In the genomic region with DNA sequence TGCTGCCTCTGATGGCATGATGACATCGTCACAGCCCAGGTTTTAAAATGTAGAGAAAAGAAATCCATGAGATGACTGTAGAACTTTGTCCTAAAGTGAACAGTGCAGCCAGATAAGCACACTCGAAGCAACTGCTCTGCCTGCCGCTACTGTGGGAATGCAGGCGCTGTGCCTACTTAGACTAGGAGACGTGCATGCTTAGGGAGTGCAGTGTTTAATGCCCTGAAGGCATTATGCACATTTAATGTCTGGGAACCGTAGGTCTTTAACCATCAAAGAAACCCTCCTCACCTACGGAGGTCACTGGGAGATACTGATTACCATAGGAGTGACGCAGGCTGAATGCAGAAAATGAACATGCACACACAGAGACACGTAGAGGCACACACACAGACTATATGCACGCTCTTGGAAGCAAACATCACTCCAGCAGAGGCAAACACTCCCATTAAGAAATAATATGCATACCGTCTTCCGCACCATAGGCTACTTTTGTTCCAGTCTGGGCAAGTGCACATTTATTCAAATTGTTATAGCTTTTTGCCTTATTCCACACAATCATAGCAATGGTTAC, we compare ENCODE assay signal across 14 mouse cellular contexts. TPM values are rescaled to one million over a fixed set of nuclear protein-coding genes. Genes with fewer than 3 reads are reported as not detected.
DNase-seq lines count a peak whose midpoint lies in the region; ATAC-seq and TF ChIP-seq lines count a peak whose summit lies in the region.
"Had no signal": no experiment of that assay in that cellular context is flagged by ENCODE, and none has a peak within 500 bp of the region (broad histone marks: within the 10 kb centered on the region; RNA-seq: fewer than 3 reads in every experiment).

No protein-coding gene starts in this region.

- intact Hi-C loops in left cerebral cortex, postnatal 36 days (cut with DNase I), result no loop called here
- intact Hi-C loops in left cerebral cortex, postnatal 10 days (cut with DNase I), result no loop called here

- TF ChIP-seq POLR2A in limb, embryonic 14.5 days (IDR thresholded peaks at IDR 0.05; ENCODE audit: borderline replicate concordance, extremely low read depth, insufficient read depth, insufficient read length), result no peak

- H3K4me2 ChIP-seq in forebrain, embryonic 16.5 days (ENCODE audit: low read length), result peak overlapping the region; percentile 52
- peak overlapping the region; percentile 21; the same call in 1 of the 2 replicates for H3K4me2 ChIP-seq in limb, embryonic 14.5 days (replicated peaks; ENCODE audit: low read depth, low read length, severe bottlenecking)

- H3K9me3 ChIP-seq in forebrain, embryonic 16.5 days (ENCODE audit: control insufficient read depth, low read length), result no peaks in the 10 kb centered on the region
- H3K9me3 ChIP-seq in limb, embryonic 14.5 days (ENCODE audit: control insufficient read depth, low read length), result no peaks in the 10 kb centered on the region

- H3K27ac ChIP-seq in forebrain, embryonic 16.5 days (ENCODE audit: low read length), result no peak overlapping the region
- H3K27ac ChIP-seq in limb, embryonic 14.5 days (replicated peaks; ENCODE audit: low read depth, low read length), result no peak overlapping the region
- H3K27ac ChIP-seq: liver, embryonic 14.5 days had no signal

- peaks cover 8% of the 10 kb centered on the region; the same call in 1 of the 2 replicates for H3K4me1 ChIP-seq in forebrain, embryonic 16.5 days (replicated peaks; ENCODE audit: control insufficient read depth, insufficient read depth, low read length)
- no peaks in the 10 kb centered on the region for H3K4me1 ChIP-seq in limb, embryonic 14.5 days (ENCODE audit: control insufficient read depth, insufficient read depth, low read length)

- H3K9ac ChIP-seq in forebrain, embryonic 16.5 days (replicated peaks; ENCODE audit: low read depth, low read length), result 0 out of 2 replicates have a peak overlapping the region, but pooled peaks have one; percentile 32
- no peak overlapping the region for H3K9ac ChIP-seq in limb, embryonic 14.5 days (ENCODE audit: low read depth, low read length, severe bottlenecking)
- H3K9ac ChIP-seq: liver, embryonic 14.5 days had no signal

- 28% methylated on average over 12 of the region's 12 CpGs for WGBS in forebrain, embryonic 16.5 days
- WGBS in limb, embryonic 14.5 days, result 39% methylated on average over 12 of the region's 12 CpGs

- ATAC-seq in forebrain, embryonic 16.5 days, result peak; percentile 86
- no peak for ATAC-seq in limb, embryonic 14.5 days (ENCODE audit: low FRiP score, low read depth)

- H3K4me3 ChIP-seq in forebrain, embryonic 16.5 days (replicated peaks; ENCODE audit: low read length), result peak overlapping the region; percentile 30
- no peak overlapping the region; the same call in 1 of the 2 replicates for H3K4me3 ChIP-seq in limb, embryonic 14.5 days (replicated peaks; ENCODE audit: low read length)

- H3K27me3 ChIP-seq in forebrain, embryonic 16.5 days (replicated peaks; ENCODE audit: control insufficient read depth, insufficient read depth, low read length), result no peaks in the 10 kb centered on the region
- H3K27me3 ChIP-seq in limb, embryonic 14.5 days (ENCODE audit: control insufficient read depth, insufficient read depth, low read length), result no peaks in the 10 kb centered on the region

- DNase-seq in left cerebral cortex, postnatal 36 days (ENCODE audit: low spot score in 2 of 2), result peak; percentile 25
- DNase-seq in left cerebral cortex, postnatal 10 days (ENCODE audit: extremely low spot score in 1 of 2, low spot score in 2 of 2), result no peak
- no peak for DNase-seq in limb, embryonic 14.5 days (ENCODE audit: low spot score)
- peak; percentile 64 for DNase-seq in retina, postnatal 1 day
- no peak for DNase-seq in urinary bladder, adult 18-20 months (ENCODE audit: low spot score in 2 of 2)
- DNase-seq in layer of hippocampus, postnatal 25 days (ENCODE audit: extremely low spot score in 1 of 2, low spot score in 1 of 2), result no peak
- no peak for DNase-seq in MN1 (ENCODE audit: low spot score)
- DNase-seq: cerebellum, adult 11 months; gastrocnemius, postnatal 14 days; heart, postnatal 36 days; spleen, adult 18-20 months; thymus, postnatal 36 days had no signal

- H3K36me3 ChIP-seq in forebrain, embryonic 16.5 days (ENCODE audit: control insufficient read depth, insufficient read depth), result no peaks in the 10 kb centered on the region
- no peaks in the 10 kb centered on the region for H3K36me3 ChIP-seq in limb, embryonic 14.5 days (ENCODE audit: control insufficient read depth, insufficient read depth, low read length)

RNA-seq across cellular contexts. Expression of gene Plch1, which starts 48.1 kb away (rescaled TPM):
- 1 to 10 TPM; 6.2 to 6.5 TPM for total RNA-seq in left cerebral cortex, postnatal 36 days (2021)
- total RNA-seq in left cerebral cortex, postnatal 10 days (2021), result 1 to 10 TPM; 9.0 to 9.1 TPM
- 5.6 and 6.1 TPM in 2 replicates for polyA plus RNA-seq in forebrain, embryonic 16.5 days (2015; fragmentation: Nextera tagmentation; extraction: Ambion mirVana)
- polyA plus RNA-seq in limb, embryonic 14.5 days (2012; rRNA removed), result 1.1 and 1.6 TPM in 2 replicates
- polyA plus RNA-seq in limb, embryonic 14.5 days (2014; fragmentation: Nextera tagmentation; extraction: Ambion mirVana), result 1.4 and 2.0 TPM in 2 replicates
- 1 to 10 TPM; 4.8 TPM for total RNA-seq in layer of hippocampus, postnatal 25 days (2021)

Comparison
In these comparisons a context has a peak if more than half of its experiments do, and no peak if none do; other contexts are left out.
1. DNase-seq: peak in left cerebral cortex, postnatal 36 days (2 of 2) and retina, postnatal 1 day (single experiment); none in left cerebral cortex, postnatal 10 days (0 of 2), limb, embryonic 14.5 days (single experiment), urinary bladder, adult 18-20 months (0 of 2), layer of hippocampus, postnatal 25 days (0 of 2) and MN1 (single experiment).